31 mouse cellular contexts compared by ENCODE assay signal in genomic region chr13:102864079-102864478, GRCm38 (mm10).
DNase-seq lines count a peak whose midpoint lies in the region; ATAC-seq and TF ChIP-seq lines count a peak whose summit lies in the region.
"Had no signal": no experiment of that assay in that cellular context is flagged by ENCODE, and none has a peak within 500 bp of the region (broad histone marks: within the 10 kb centered on the region; RNA-seq: fewer than 3 reads in every experiment).

No protein-coding gene starts in this region.

- no peak overlapping the region for H3K27ac ChIP-seq in intestine, embryonic 16.5 days (ENCODE audit: low read length)
- no peak overlapping the region for H3K27ac ChIP-seq in intestine, embryonic 15.5 days
- H3K27ac ChIP-seq in lung, embryonic 14.5 days (ENCODE audit: low read depth), result peak overlapping the region; percentile 62
- H3K27ac ChIP-seq in MEL (ENCODE audit: control insufficient read depth, low read depth, low read length), result no peak overlapping the region
- H3K27ac ChIP-seq: embryonic facial prominence, embryonic 10.5 days; embryonic facial prominence, embryonic 13.5 days; forebrain, embryonic 10.5 days; forebrain, embryonic 13.5 days; heart, adult 2 months; hindbrain, embryonic 10.5 days; hindbrain, embryonic 14.5 days; hindbrain, postnatal 0 days had no signal

- no peaks in the 10 kb centered on the region for H3K36me3 ChIP-seq in intestine, embryonic 16.5 days (ENCODE audit: control insufficient read depth, insufficient read depth, low read length)
- H3K36me3 ChIP-seq in intestine, embryonic 15.5 days, result no peaks in the 10 kb centered on the region
- no peaks in the 10 kb centered on the region for H3K36me3 ChIP-seq in lung, embryonic 14.5 days (ENCODE audit: insufficient read depth)
- H3K36me3 ChIP-seq in MEL (ENCODE audit: control insufficient read depth in 1 of 2, insufficient read depth in 2 of 2, low read length in 2 of 2), result peaks cover 0 to 48% of the 10 kb centered on the region in 2 experiments; a peak in 2 of 4 replicates
- H3K36me3 ChIP-seq: embryonic facial prominence, embryonic 13.5 days had no signal

- 63% methylated on average over 2 of the region's 2 CpGs for WGBS in intestine, embryonic 16.5 days
- WGBS in intestine, embryonic 15.5 days, result 56% methylated on average over 2 of the region's 2 CpGs
- WGBS in lung, embryonic 14.5 days, result 65% methylated on average over 2 of the region's 2 CpGs

- peaks cover 2% of the 10 kb centered on the region for H3K79me2 ChIP-seq in MEL (ENCODE audit: control insufficient read depth, insufficient read depth, low read length, poor library complexity)

- TF ChIP-seq EP300 in MEL (IDR thresholded peaks at IDR 0.05; ENCODE audit: low read depth in 1 of 2, low read length in 2 of 2), result 0 out of 4 replicates have a peak, but pooled peaks of 1 of the 2 experiments have one; percentile 18

- no peak for DNase-seq in lung, embryonic 14.5 days
- DNase-seq in lung, postnatal 10 days, result no peak
- no peak for DNase-seq in MEL (ENCODE audit: low read depth, low spot score)
- DNase-seq in fat pad, adult 2 months (ENCODE audit: extremely low read depth, low read depth, low spot score), result peak; percentile 82
- DNase-seq in right cerebral cortex, postnatal 25 days, result no peak
- DNase-seq: adrenal gland, adult 8-10 months; adrenal gland, postnatal 25 days; cerebellum, adult 11-12 months; cerebellum, adult 8-10 months; cerebellum, postnatal 10 days; cerebellum, postnatal 36 days; embryo, embryonic 11 days; gastrocnemius, postnatal 14 days; heart, adult 2 months; heart, postnatal 10 days; heart, postnatal 36 days had no signal

- H3K9me3 ChIP-seq in intestine, embryonic 16.5 days (ENCODE audit: control insufficient read depth, low read length), result peaks cover 3% of the 10 kb centered on the region; the same call in 1 of the 2 replicates
- H3K9me3 ChIP-seq in intestine, embryonic 15.5 days, result no peaks in the 10 kb centered on the region
- H3K9me3 ChIP-seq in lung, embryonic 14.5 days (ENCODE audit: low read depth, low read length), result no peaks in the 10 kb centered on the region
- no peaks in the 10 kb centered on the region for H3K9me3 ChIP-seq in MEL (replicated peaks; ENCODE audit: insufficient read depth, low read length)

- no peak for TF ChIP-seq CTCF in lung, embryonic 14.5 days (IDR thresholded peaks at IDR 0.05; ENCODE audit: low read depth)
- TF ChIP-seq CTCF in MEL (IDR thresholded peaks at IDR 0.05 in 2 of 3, conservative IDR thresholded peaks at IDR 0.05 in 1 of 3; ENCODE audit: control insufficient read depth in 1 of 3, insufficient read depth in 1 of 3, low read depth in 2 of 3, low read length in 3 of 3, poor library complexity in 1 of 3, severe bottlenecking in 1 of 3), result no peak

- TF ChIP-seq POLR2A in MEL (IDR thresholded peaks at IDR 0.05; ENCODE audit: control insufficient read depth in 1 of 2, insufficient read depth in 1 of 2, low read depth in 1 of 2, low read length in 2 of 2, poor library complexity in 1 of 2), result no peak

- peak; percentile 58; the same call in 1 of the 2 replicates for ATAC-seq in intestine, embryonic 16.5 days
- no peak for ATAC-seq in intestine, embryonic 15.5 days
- ATAC-seq in lung, embryonic 14.5 days (ENCODE audit: insufficient read depth), result no peak
- ATAC-seq: activated CD4-positive, CD25-positive, alpha-beta regulatory T cell, adult 4 months; CD4-positive, CD25-positive, alpha-beta regulatory T cell, adult 4 months; forebrain, embryonic 13.5 days; forebrain, embryonic 16.5 days; hindbrain, postnatal 0 days; inflammation-experienced regulatory T-cells, adult 6 months had no signal

- no peak for TF ChIP-seq RAD21 in MEL (IDR thresholded peaks at IDR 0.05; ENCODE audit: low read depth, low read length)

- peaks cover 15% of the 10 kb centered on the region for H3K4me1 ChIP-seq in intestine, embryonic 16.5 days (ENCODE audit: control insufficient read depth, insufficient read depth, low read length)
- H3K4me1 ChIP-seq in intestine, embryonic 15.5 days (replicated peaks), result peaks cover 9% of the 10 kb centered on the region; the same call in 1 of the 2 replicates
- H3K4me1 ChIP-seq in lung, embryonic 14.5 days (ENCODE audit: insufficient read depth), result peaks cover 19% of the 10 kb centered on the region; the same call in 1 of the 2 replicates
- H3K4me1 ChIP-seq in MEL (ENCODE audit: control insufficient read depth in 1 of 2, insufficient read depth in 2 of 2, low read length in 2 of 2), result peaks cover 41 to 47% of the 10 kb centered on the region in 2 experiments

- H3K27me3 ChIP-seq in intestine, embryonic 16.5 days (replicated peaks; ENCODE audit: control insufficient read depth, insufficient read depth, low read length), result no peaks in the 10 kb centered on the region
- H3K27me3 ChIP-seq in intestine, embryonic 15.5 days (replicated peaks), result no peaks in the 10 kb centered on the region
- H3K27me3 ChIP-seq in lung, embryonic 14.5 days (ENCODE audit: insufficient read depth, low read length), result no peaks in the 10 kb centered on the region
- H3K27me3 ChIP-seq in MEL (ENCODE audit: control insufficient read depth in 1 of 2, insufficient read depth in 2 of 2, low read length in 2 of 2), result no peaks in the 10 kb centered on the region
- H3K27me3 ChIP-seq: embryonic facial prominence, embryonic 13.5 days; forebrain, embryonic 13.5 days had no signal

- no peak overlapping the region for H3K9ac ChIP-seq in intestine, embryonic 16.5 days (ENCODE audit: low read depth, low read length)
- H3K9ac ChIP-seq in intestine, embryonic 15.5 days, result no peak overlapping the region
- H3K9ac ChIP-seq in lung, embryonic 14.5 days, result no peak overlapping the region
- H3K9ac ChIP-seq in MEL (ENCODE audit: control insufficient read depth, low read depth, low read length, poor library complexity, severe bottlenecking), result no peak overlapping the region
- H3K9ac ChIP-seq: embryonic facial prominence, embryonic 13.5 days; forebrain, embryonic 13.5 days; hindbrain, embryonic 14.5 days had no signal

- no peak overlapping the region for H3K4me3 ChIP-seq in intestine, embryonic 16.5 days (ENCODE audit: low read length)
- H3K4me3 ChIP-seq in intestine, embryonic 15.5 days (replicated peaks), result no peak overlapping the region
- H3K4me3 ChIP-seq in lung, embryonic 14.5 days (ENCODE audit: low read depth, low read length), result no peak overlapping the region
- H3K4me3 ChIP-seq in MEL (ENCODE audit: control insufficient read depth in 1 of 2, insufficient read depth in 1 of 2, low read depth in 2 of 2, low read length in 2 of 2), result no peak overlapping the region
- H3K4me3 ChIP-seq: embryonic facial prominence, embryonic 10.5 days; embryonic facial prominence, embryonic 13.5 days; erythroblast, embryonic 14.5 days; forebrain, embryonic 10.5 days; forebrain, embryonic 13.5 days; heart, adult 2 months; hindbrain, embryonic 10.5 days had no signal

- H3K4me2 ChIP-seq in intestine, embryonic 16.5 days (ENCODE audit: low read depth, low read length), result no peak overlapping the region
- H3K4me2 ChIP-seq in intestine, embryonic 15.5 days (replicated peaks), result no peak overlapping the region
- H3K4me2 ChIP-seq in lung, embryonic 14.5 days, result no peak overlapping the region
- H3K4me2 ChIP-seq: embryonic facial prominence, embryonic 13.5 days; forebrain, embryonic 13.5 days; heart, embryonic 11.5 days; hindbrain, embryonic 14.5 days had no signal

TF ChIP-seq in MEL, 35 proteins besides CTCF, POLR2A, EP300 and RAD21:
- TF ChIP-seq MYB (IDR thresholded peaks at IDR 0.05; ENCODE audit: low read depth, low read length) (no peak), GATA1 (IDR thresholded peaks at IDR 0.05; ENCODE audit: low read depth, low read length) (0 out of 2 replicates have a peak, but pooled peaks have one; percentile 41), TAL1 (IDR thresholded peaks at IDR 0.05; ENCODE audit: low read length) (no peak), ZC3H11A (IDR thresholded peaks at IDR 0.05; ENCODE audit: low read depth, low read length) (no peak), ZNF384 (IDR thresholded peaks at IDR 0.05; ENCODE audit: low read depth, low read length) (no peak), MYC (IDR thresholded peaks at IDR 0.05; ENCODE audit: low read depth, low read length) (no peak), SMC3 (IDR thresholded peaks at IDR 0.05; ENCODE audit: low read depth, low read length) (no peak), SIN3A (IDR thresholded peaks at IDR 0.05; ENCODE audit: low read length) (no peak)
